Mouse (Mus musculus) forebrain, embryonic 15.5 days (tissue): Measurements from ENCODE around the gene Spag17. TPM values are rescaled to one million over a fixed set of nuclear protein-coding genes. Genes with fewer than 3 reads are reported as not detected.

Source experiments
- ATAC-seq: fragments of 200-750 bp; cut with Nextera tagmentation; replicated peaks from 2 replicates; pipeline ENCODE4 v1.8.0; 2017; ENCODE audit warnings: mild to moderate bottlenecking, moderate TSS enrichment, moderate library complexity
- H3K27ac ChIP-seq: fragments of 300-500 bp; sonication (generic); replicated peaks from 2 replicates; pipeline ENCODE4 v1.5.1; 2015; ENCODE audit warnings: mild to moderate bottlenecking, inconsistent platforms
- H3K27me3 ChIP-seq: fragments of 300-500 bp; sonication (generic); 2 replicates; pipeline ENCODE4 v1.6.1; 2015; ENCODE audit warnings: inconsistent platforms
- H3K36me3 ChIP-seq: fragments of 300-500 bp; sonication (generic); 2 replicates; pipeline ENCODE4 v1.6.1; 2015; ENCODE audit warnings: mild to moderate bottlenecking, inconsistent platforms
- H3K4me1 ChIP-seq: fragments of 300-500 bp; sonication (generic); 2 replicates; pipeline ENCODE4 v1.6.1; 2015; ENCODE audit warnings: inconsistent platforms
- H3K4me2 ChIP-seq: fragments of 300-500 bp; sonication (generic); replicated peaks from 2 replicates; pipeline ENCODE4 v1.6.1; 2015; ENCODE audit warnings: mild to moderate bottlenecking, inconsistent platforms
- H3K4me3 ChIP-seq: fragments of 300-500 bp; sonication (generic); 2 replicates; pipeline ENCODE4 v1.5.1; 2015; ENCODE audit warnings: mild to moderate bottlenecking, inconsistent platforms
- H3K9ac ChIP-seq: fragments of 300-500 bp; sonication (generic); replicated peaks from 2 replicates; pipeline ENCODE4 v1.6.1; 2015; ENCODE audit warnings: mild to moderate bottlenecking, inconsistent platforms
- H3K9me3 ChIP-seq: fragments of 300-500 bp; sonication (generic); 2 replicates; pipeline ENCODE4 v1.6.1; 2016; ENCODE audit warnings: inconsistent platforms
- WGBS: fragments of 180-500 bp; shearing (Covaris S2); methylation state at CpG from one replicate; pipeline ENCODE4 v1.1.7; 2015; ENCODE audit warnings: mixed read lengths; 5-methylcytosine and 5-hydroxymethylcytosine counted together
- polyA plus RNA-seq: library from polyadenylated mRNA; unstranded; fragments of >200 nt; fragmentation: Nextera tagmentation; extraction: Ambion mirVana; gene quantifications from 2 replicates; pipeline ENCODE4 v1.2.1, GENCODE M21; 2015

The Spag17 gene
- polyA plus RNA-seq, 1 experiment from 2014 or later, result 0.47 TPM

GRCm38 (mm10) chr3:99913809-99914439 is 28.7 kb downstream of the Spag17 start:
- Histone ChIP-seq H3K9me3 (no peaks in the 10 kb centered on the region), H3K4me2 (no peak overlapping the region), H3K27me3 (no peaks in the 10 kb centered on the region), H3K4me3 (no peak overlapping the region), H3K9ac (no peak overlapping the region), H3K4me1 (no peaks in the 10 kb centered on the region), H3K27ac (no peak overlapping the region), H3K36me3 (no peaks in the 10 kb centered on the region)
- ATAC-seq, result no peak
- 62% methylated on average over 8 of the region's 8 CpGs for WGBS

DNA sequence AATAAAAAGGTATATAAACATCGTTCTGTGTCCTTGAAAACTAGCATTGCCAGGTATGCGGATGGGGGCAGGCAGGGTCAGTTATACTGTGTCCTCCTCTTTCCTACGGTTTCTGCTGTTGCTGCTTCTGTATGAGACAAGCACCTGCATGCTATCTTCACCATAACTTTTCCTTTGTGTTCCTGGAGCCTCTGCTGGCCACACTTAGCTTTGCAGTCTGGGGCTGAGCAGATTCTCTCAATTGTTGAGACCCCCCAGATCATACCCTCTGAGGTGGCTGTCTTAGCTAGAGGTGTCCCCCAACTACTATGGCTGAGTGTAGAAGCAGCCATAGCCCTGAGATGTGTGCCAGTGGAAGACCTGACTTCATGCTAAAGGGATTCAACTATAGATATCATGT is 37.7 kb downstream of the Spag17 start:
- WGBS, result 90% methylated on average over 3 of the region's 3 CpGs
- no peak overlapping the region for H3K4me2 ChIP-seq
- no peaks in the 10 kb centered on the region for H3K36me3 ChIP-seq
- no peak for ATAC-seq
- H3K9me3 ChIP-seq, result no peaks in the 10 kb centered on the region
- H3K27ac ChIP-seq, result no peak overlapping the region
- H3K9ac ChIP-seq, result no peak overlapping the region
- no peak overlapping the region for H3K4me3 ChIP-seq
- no peaks in the 10 kb centered on the region for H3K27me3 ChIP-seq
- H3K4me1 ChIP-seq, result no peaks in the 10 kb centered on the region

DNA sequence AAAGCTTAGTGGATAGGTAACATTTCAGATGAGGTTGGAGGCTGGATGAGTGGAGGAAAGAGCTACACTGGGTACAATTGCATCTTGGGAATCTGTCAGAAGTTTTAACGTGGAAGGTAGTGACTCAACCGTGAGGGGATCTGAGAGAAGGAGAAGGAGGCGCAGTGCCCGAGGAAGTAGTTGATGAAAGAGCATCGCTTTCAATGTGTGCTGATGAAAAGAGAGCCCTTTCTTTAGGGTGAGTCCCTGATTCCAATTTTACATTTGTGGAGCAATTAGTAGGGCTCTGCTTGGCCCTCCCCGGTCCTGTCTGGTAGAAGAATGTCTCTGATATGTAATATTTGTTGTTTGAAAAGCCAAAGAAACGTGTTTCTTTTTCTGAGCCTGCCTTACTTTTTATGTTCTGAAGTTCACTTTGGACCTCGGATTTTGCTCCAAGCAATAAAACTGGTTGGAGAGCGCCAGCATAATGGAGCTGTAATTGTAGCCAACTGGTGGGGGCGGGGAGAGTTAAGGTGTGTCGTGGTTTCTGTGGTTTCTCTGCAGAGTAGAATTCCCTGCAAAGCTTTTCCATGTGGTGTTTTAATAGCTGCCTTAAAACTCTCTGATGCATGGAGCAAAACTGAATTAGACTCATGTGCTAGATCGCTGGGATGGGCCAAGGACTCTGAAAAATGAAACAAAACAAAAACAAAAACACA is 45.9 kb downstream of the Spag17 start:
- Histone ChIP-seq H3K9me3 (no peaks in the 10 kb centered on the region), H3K9ac (no peak overlapping the region), H3K36me3 (no peaks in the 10 kb centered on the region), H3K4me2 (no peak overlapping the region), H3K27me3 (no peaks in the 10 kb centered on the region), H3K4me3 (no peak overlapping the region), H3K27ac (no peak overlapping the region), H3K4me1 (no peaks in the 10 kb centered on the region)
- no peak for ATAC-seq
- 79% methylated on average over 12 of the region's 12 CpGs for WGBS

DNA sequence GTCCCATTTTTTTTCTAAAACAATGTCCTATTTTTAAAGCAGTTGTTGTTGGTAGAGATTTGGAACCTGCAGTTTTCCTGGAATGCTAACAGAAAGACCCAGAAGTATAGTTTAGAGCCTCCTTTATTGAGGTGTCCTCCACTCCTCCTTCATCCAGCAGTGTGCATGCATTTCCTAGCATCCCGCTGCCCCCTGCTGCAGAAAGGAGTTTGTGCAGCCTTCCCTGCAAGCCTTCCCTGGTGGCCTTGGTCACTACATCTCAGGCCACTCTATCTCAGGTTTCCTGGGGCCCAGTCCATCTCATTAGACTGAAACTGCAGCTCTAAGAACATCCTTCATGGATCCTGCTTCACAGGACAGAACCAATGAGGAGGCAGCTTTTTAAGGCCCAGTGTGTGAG is 51.0 kb downstream of the Spag17 start:
- Histone ChIP-seq H3K4me2 (no peak overlapping the region), H3K4me3 (no peak overlapping the region), H3K4me1 (no peaks in the 10 kb centered on the region), H3K27me3 (no peaks in the 10 kb centered on the region), H3K36me3 (no peaks in the 10 kb centered on the region), H3K9me3 (no peaks in the 10 kb centered on the region), H3K9ac (no peak overlapping the region), H3K27ac (no peak overlapping the region)
- ATAC-seq, result no peak
- 41% methylated on average over 1 of the region's 1 CpGs for WGBS

DNA sequence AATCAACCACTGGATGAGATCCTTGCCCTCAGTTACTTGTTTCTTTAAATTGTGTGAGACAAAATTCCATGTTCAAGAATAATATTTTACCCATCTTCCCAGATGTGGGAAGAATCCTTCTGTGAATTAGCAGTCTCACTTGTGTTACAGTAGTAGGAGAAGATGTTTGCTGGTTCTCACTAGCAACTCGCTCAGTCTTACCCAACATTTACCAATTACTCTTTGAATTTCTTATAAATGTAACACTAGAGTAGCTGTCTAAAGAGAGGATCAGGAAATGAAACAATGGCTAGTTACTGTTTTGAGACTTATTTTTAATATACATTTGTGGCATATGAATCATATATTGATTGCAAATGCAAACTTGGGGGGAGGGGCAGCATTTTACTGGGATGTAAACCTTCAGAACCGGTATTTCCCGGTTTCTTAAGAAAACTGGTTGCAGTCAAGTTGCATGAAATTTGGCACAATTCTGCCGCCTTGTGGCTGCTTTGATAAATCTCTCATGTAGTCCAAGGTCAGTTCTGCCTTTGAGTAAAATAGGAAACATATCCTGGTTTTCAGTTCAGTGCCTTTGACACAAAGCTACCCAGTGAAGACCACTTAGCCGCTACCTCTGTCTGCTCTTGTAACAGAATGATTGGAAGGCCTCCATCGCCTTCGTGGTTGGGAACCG is 53.5 kb downstream of the Spag17 start:
- H3K9ac ChIP-seq, result no peak overlapping the region
- peak; percentile 70 for ATAC-seq
- H3K9me3 ChIP-seq, result no peaks in the 10 kb centered on the region
- H3K4me3 ChIP-seq, result no peak overlapping the region
- H3K36me3 ChIP-seq, result no peaks in the 10 kb centered on the region
- H3K27me3 ChIP-seq, result no peaks in the 10 kb centered on the region
- 35% methylated on average over 8 of the region's 8 CpGs for WGBS
- H3K4me2 ChIP-seq, result no peak overlapping the region
- no peak overlapping the region for H3K27ac ChIP-seq
- no peaks in the 10 kb centered on the region for H3K4me1 ChIP-seq

DNA sequence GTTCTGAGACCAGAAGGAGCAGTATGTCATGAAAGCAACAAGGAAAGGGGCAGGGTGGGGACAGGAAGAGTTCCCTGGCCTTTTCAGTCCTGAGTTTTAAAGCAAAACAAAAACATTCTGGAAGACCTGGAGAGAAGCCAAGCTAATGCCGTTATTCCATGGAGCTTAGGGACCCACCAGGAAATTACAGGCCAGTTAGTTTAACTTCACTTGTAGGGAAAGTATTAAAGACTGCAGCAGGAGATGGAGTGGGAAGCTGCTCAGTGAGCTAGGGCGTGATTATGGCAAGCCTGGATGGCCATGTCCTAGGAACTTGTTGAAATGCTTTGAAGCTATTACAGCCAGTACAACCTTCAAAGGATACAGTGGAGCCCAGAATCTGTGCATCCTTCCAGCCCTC is 60.0 kb downstream of the Spag17 start:
- H3K9me3 ChIP-seq, result no peaks in the 10 kb centered on the region
- no peak overlapping the region for H3K4me3 ChIP-seq
- no peak for ATAC-seq
- H3K9ac ChIP-seq, result no peak overlapping the region
- no peaks in the 10 kb centered on the region for H3K36me3 ChIP-seq
- no peaks in the 10 kb centered on the region for H3K27me3 ChIP-seq
- 53% methylated on average over 2 of the region's 2 CpGs for WGBS
- H3K4me1 ChIP-seq, result no peaks in the 10 kb centered on the region
- H3K27ac ChIP-seq, result no peak overlapping the region
- H3K4me2 ChIP-seq, result no peak overlapping the region

DNA sequence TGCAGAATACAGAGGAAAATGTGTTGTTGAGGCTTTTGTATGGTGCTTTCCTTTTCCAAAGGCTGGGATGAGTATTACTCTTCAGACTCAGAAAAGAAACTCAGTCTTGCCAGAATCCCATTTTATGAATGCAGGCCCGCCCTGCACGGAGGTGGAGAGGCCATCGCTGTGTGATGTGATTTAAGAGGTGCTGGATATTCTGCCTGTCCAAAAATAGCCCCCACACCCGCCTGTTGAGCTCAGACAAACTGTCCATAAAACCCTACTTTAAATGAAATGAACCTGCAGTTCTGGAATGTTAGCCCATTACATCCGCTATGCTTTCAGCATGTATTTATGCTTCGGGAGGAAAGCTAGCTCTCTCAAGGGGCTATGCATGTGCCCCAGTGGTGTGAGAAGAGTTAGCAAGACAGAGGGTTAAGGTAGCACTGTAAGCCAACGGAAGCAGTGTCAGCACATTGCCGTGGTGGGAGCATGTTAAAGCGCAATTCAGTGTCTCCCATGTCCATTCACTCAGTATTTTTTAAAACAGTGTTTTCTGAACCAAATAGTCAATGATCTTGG is 68.9 kb downstream of the Spag17 start:
- no peak overlapping the region for H3K27ac ChIP-seq
- WGBS, result 86% methylated on average over 9 of the region's 9 CpGs

DNA sequence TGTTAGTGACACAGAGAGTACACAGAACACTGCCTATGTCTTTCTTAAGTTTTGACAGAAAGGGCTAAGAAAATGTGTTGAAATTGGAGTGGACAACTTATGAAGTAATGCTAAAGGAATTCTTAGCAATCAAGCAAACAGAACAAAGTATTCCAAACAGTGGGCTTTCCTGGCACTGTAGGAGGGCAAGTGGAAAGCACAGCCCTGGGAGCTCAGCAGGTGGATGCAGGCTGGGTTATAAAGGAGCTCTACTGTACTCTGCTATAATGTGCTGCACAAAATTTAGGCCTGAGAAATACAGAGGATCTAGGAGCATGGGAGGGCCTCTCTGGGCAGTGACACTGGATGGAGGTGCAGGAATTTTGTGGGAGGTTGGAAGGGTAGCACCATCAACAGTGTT is 71.3 kb downstream of the Spag17 start:
- no peak for ATAC-seq
- Histone ChIP-seq H3K4me1 (no peaks in the 10 kb centered on the region), H3K27ac (no peak overlapping the region), H3K9ac (no peak overlapping the region), H3K27me3 (no peaks in the 10 kb centered on the region), H3K4me2 (no peak overlapping the region), H3K9me3 (no peaks in the 10 kb centered on the region), H3K4me3 (no peak overlapping the region), H3K36me3 (no peaks in the 10 kb centered on the region)

More for the DNA sequence above, 68.9 kb downstream of the Spag17 start:
- H3K9me3 ChIP-seq, result no peaks in the 10 kb centered on the region
- no peak overlapping the region for H3K4me3 ChIP-seq
- no peaks in the 10 kb centered on the region for H3K27me3 ChIP-seq
- H3K4me2 ChIP-seq, result no peak overlapping the region
- H3K9ac ChIP-seq, result no peak overlapping the region
- no peak for ATAC-seq
- H3K4me1 ChIP-seq, result no peaks in the 10 kb centered on the region
- no peaks in the 10 kb centered on the region for H3K36me3 ChIP-seq

DNA sequence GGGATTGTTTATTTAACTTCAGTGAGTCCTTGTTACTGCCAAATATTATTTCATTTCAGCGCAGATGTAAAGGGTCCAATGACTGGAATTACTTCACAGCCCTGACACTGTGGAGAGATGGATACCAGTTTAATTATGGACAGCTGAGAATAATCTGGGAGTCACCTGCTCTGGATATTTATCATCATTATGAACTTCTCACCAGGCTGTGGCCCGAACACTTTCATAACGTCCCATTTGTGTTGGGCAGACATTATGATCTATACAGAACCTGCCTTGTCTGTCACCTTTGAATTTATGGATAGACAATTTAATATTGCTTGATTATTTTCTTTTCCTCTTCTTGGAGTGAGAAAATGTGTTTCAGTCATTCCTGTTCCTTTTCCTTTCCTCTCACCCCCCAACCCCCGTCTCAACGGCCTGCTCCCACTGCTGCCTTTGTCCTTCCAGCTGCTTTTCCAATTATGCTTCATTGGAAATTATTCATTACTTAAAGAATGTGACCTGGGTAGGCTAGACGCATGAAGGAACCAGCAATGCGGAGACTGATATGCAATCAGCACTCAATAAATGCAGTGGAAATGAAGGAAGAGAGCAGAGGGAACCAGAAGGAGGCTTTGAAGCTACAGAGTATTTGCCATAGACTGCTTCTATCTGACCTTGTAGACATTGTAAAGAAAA is 74.7 kb downstream of the Spag17 start:
- no peaks in the 10 kb centered on the region for H3K36me3 ChIP-seq
- H3K27ac ChIP-seq, result no peak overlapping the region
- H3K9me3 ChIP-seq, result no peaks in the 10 kb centered on the region
- no peaks in the 10 kb centered on the region for H3K27me3 ChIP-seq
- H3K4me3 ChIP-seq, result no peak overlapping the region
- no peak overlapping the region for H3K9ac ChIP-seq
- no peak for ATAC-seq
- WGBS, result 54% methylated on average over 7 of the region's 7 CpGs
- H3K4me2 ChIP-seq, result no peak overlapping the region
- H3K4me1 ChIP-seq, result no peaks in the 10 kb centered on the region

DNA sequence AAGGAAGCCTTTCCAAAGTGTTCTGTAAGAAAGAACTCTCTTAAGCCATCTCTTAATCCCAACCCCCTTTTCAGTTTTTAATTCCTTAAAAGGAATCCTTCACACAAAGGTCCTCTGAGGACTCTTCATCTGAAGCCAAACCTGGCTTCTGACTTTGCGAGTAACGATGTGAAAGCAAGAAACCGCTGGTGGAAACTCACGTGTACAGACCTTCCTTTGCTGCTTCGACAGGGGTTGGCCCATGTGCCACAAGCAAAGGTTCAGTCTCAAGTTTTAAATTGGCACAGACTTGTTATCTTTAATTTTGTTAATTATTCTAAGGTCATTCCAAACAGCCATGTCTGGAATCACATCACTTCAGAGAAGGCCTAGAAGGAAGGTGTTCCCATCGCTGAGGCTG is 79.1 kb downstream of the Spag17 start:
- H3K27me3 ChIP-seq, result no peaks in the 10 kb centered on the region
- H3K27ac ChIP-seq, result no peak overlapping the region
- no peaks in the 10 kb centered on the region for H3K9me3 ChIP-seq
- ATAC-seq, result no peak
- no peak overlapping the region for H3K4me3 ChIP-seq
- H3K4me2 ChIP-seq, result no peak overlapping the region
- H3K4me1 ChIP-seq, result no peaks in the 10 kb centered on the region
- 74% methylated on average over 6 of the region's 6 CpGs for WGBS
- H3K36me3 ChIP-seq, result no peaks in the 10 kb centered on the region
- no peak overlapping the region for H3K9ac ChIP-seq

GRCm38 (mm10) chr3:99965863-99966262 is 80.7 kb downstream of the Spag17 start:
- H3K4me2 ChIP-seq, result no peak overlapping the region
- WGBS, result 68% methylated on average over 4 of the region's 4 CpGs
- H3K9ac ChIP-seq, result no peak overlapping the region
- H3K36me3 ChIP-seq, result no peaks in the 10 kb centered on the region
- H3K27me3 ChIP-seq, result no peaks in the 10 kb centered on the region
- no peak overlapping the region for H3K27ac ChIP-seq
- no peak overlapping the region for H3K4me3 ChIP-seq
- H3K9me3 ChIP-seq, result no peaks in the 10 kb centered on the region
- no peak for ATAC-seq
- no peaks in the 10 kb centered on the region for H3K4me1 ChIP-seq

DNA sequence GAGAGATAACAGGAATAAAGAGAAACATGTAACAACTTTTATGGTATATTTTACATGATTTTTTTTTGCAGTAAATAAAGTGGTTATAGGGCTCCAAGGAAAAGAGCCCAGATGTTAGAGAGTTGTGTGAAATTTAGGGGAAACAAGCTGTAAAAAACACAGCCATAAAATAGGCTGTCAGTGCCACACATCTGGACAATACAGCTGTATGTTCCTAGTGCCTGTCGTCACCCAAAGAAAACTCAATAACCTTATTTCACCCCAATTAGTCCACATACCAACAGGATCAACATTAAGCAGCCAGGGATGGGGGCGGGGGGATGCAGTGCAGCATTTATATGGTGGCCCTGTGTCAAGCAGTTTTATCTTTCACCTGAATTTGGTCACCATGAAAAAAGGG is 81.1 kb downstream of the Spag17 start:
- H3K9ac ChIP-seq, result no peak overlapping the region
- no peak overlapping the region for H3K27ac ChIP-seq
- no peaks in the 10 kb centered on the region for H3K9me3 ChIP-seq
- H3K4me1 ChIP-seq, result no peaks in the 10 kb centered on the region
- no peak overlapping the region for H3K4me2 ChIP-seq
- no peak for ATAC-seq
- WGBS, result 61% methylated on average over 2 of the region's 2 CpGs
- H3K36me3 ChIP-seq, result no peaks in the 10 kb centered on the region
- no peak overlapping the region for H3K4me3 ChIP-seq
- H3K27me3 ChIP-seq, result no peaks in the 10 kb centered on the region
